8 mouse cellular contexts compared by ENCODE assay signal in genomic region chr11:120629911-120630310, GRCm38 (mm10). TPM values are rescaled to one million over a fixed set of nuclear protein-coding genes. Genes with fewer than 3 reads are reported as not detected.
DNase-seq lines count a peak whose midpoint lies in the region; ATAC-seq lines count a peak whose summit lies in the region.

No protein-coding gene starts in this region.

- 34% methylated on average over 7 of the region's 7 CpGs for WGBS in embryonic facial prominence, embryonic 15.5 days
- WGBS in limb, embryonic 12.5 days, result 54% methylated on average over 7 of the region's 7 CpGs
- WGBS in neural tube, embryonic 12.5 days, result 47% methylated on average over 7 of the region's 7 CpGs

- H3K4me1 ChIP-seq in embryonic facial prominence, embryonic 15.5 days, result peaks cover 43% of the 10 kb centered on the region
- peaks cover 34% of the 10 kb centered on the region for H3K4me1 ChIP-seq in limb, embryonic 12.5 days (replicated peaks)
- H3K4me1 ChIP-seq in neural tube, embryonic 12.5 days, result peaks cover 48% of the 10 kb centered on the region

- H3K9me3 ChIP-seq in embryonic facial prominence, embryonic 15.5 days (replicated peaks), result no peaks in the 10 kb centered on the region
- H3K9me3 ChIP-seq in limb, embryonic 12.5 days, result no peaks in the 10 kb centered on the region
- H3K9me3 ChIP-seq in neural tube, embryonic 12.5 days, result no peaks in the 10 kb centered on the region

- H3K9ac ChIP-seq in embryonic facial prominence, embryonic 15.5 days, result no peak overlapping the region
- peak overlapping the region; percentile 48; the same call in 1 of the 2 replicates for H3K9ac ChIP-seq in limb, embryonic 12.5 days (replicated peaks)
- no peak overlapping the region for H3K9ac ChIP-seq in neural tube, embryonic 12.5 days

- peaks cover 23% of the 10 kb centered on the region for H3K36me3 ChIP-seq in embryonic facial prominence, embryonic 15.5 days
- H3K36me3 ChIP-seq in limb, embryonic 12.5 days, result peaks cover 34% of the 10 kb centered on the region
- peaks cover 29% of the 10 kb centered on the region for H3K36me3 ChIP-seq in neural tube, embryonic 12.5 days

- H3K4me3 ChIP-seq in embryonic facial prominence, embryonic 15.5 days (replicated peaks), result no peak overlapping the region
- no peak overlapping the region for H3K4me3 ChIP-seq in limb, embryonic 12.5 days (replicated peaks)
- H3K4me3 ChIP-seq in neural tube, embryonic 12.5 days, result 0 out of 2 replicates have a peak overlapping the region, but pooled peaks have one; percentile 3

- H3K27ac ChIP-seq in embryonic facial prominence, embryonic 15.5 days (replicated peaks), result peak overlapping the region; percentile 65; the same call in 1 of the 2 replicates
- H3K27ac ChIP-seq in limb, embryonic 12.5 days, result peak overlapping the region; percentile 23; the same call in 1 of the 2 replicates
- H3K27ac ChIP-seq in neural tube, embryonic 12.5 days, result no peak overlapping the region

- H3K27me3 ChIP-seq in embryonic facial prominence, embryonic 15.5 days, result no peaks in the 10 kb centered on the region
- H3K27me3 ChIP-seq in limb, embryonic 12.5 days, result no peaks in the 10 kb centered on the region
- no peaks in the 10 kb centered on the region for H3K27me3 ChIP-seq in neural tube, embryonic 12.5 days (replicated peaks)

- H3K4me2 ChIP-seq in embryonic facial prominence, embryonic 15.5 days (replicated peaks), result peak overlapping the region; percentile 21
- H3K4me2 ChIP-seq in limb, embryonic 12.5 days, result peak overlapping the region; percentile 6; the same call in 1 of the 2 replicates
- peak overlapping the region; percentile 97 for H3K4me2 ChIP-seq in neural tube, embryonic 12.5 days (replicated peaks)

- no peak for ATAC-seq in embryonic facial prominence, embryonic 15.5 days (ENCODE audit: insufficient number of reproducible peaks, low FRiP score, low TSS enrichment, low read depth)
- no peak for ATAC-seq in limb, embryonic 12.5 days (ENCODE audit: insufficient number of reproducible peaks, insufficient read depth, low FRiP score, low TSS enrichment, low read depth)
- ATAC-seq in neural tube, embryonic 12.5 days (ENCODE audit: low FRiP score, low read depth), result no peak

- DNase-seq in thymus, postnatal 4 days, result peak; percentile 60
- no peak for DNase-seq in thymus, adult 18-20 months
- peak; percentile 65 for DNase-seq in heart, postnatal 4 days
- no peak for DNase-seq in frontal cortex, adult 2 months (ENCODE audit: extremely low spot score in 1 of 2, low spot score in 1 of 2)
- DNase-seq in ovary, postnatal 14 days (ENCODE audit: low spot score), result no peak

RNA-seq across cellular contexts. Expression of gene Mafg, which starts 3.5 kb away (rescaled TPM):
- polyA plus RNA-seq in embryonic facial prominence, embryonic 15.5 days (2015; fragmentation: Nextera tagmentation; extraction: Ambion mirVana), result 36.4 and 38.7 TPM in 2 replicates
- total RNA-seq in heart, postnatal 4 days (2021), result 10 to 100 TPM; 23.4 to 25.8 TPM
- 28.8 and 29.9 TPM in 2 replicates for polyA plus RNA-seq in limb, embryonic 12.5 days (2016; fragmentation: Nextera tagmentation; extraction: Ambion mirVana)
- 39.7 and 40.4 TPM in 2 replicates for polyA plus RNA-seq in neural tube, embryonic 12.5 days (2016; fragmentation: Nextera tagmentation; extraction: Ambion mirVana)
- polyA plus RNA-seq in frontal cortex, adult 2 months (2012; rRNA removed), result 79.9 and 84.5 TPM in 2 replicates

RNA-seq across cellular contexts. Expression of gene Sirt7, which starts 4.9 kb away (rescaled TPM):
- 34.7 and 35.0 TPM in 2 replicates for polyA plus RNA-seq in embryonic facial prominence, embryonic 15.5 days (2015; fragmentation: Nextera tagmentation; extraction: Ambion mirVana)
- 10 to 100 TPM; 10.2 to 11.7 TPM for total RNA-seq in heart, postnatal 4 days (2021)
- polyA plus RNA-seq in limb, embryonic 12.5 days (2016; fragmentation: Nextera tagmentation; extraction: Ambion mirVana), result 29.5 and 29.9 TPM in 2 replicates
- polyA plus RNA-seq in neural tube, embryonic 12.5 days (2016; fragmentation: Nextera tagmentation; extraction: Ambion mirVana), result 46.8 and 56.5 TPM in 2 replicates
- 99.4 and 101 TPM in 2 replicates for polyA plus RNA-seq in frontal cortex, adult 2 months (2012; rRNA removed)

RNA-seq across cellular contexts. Expression of gene Pcyt2, which starts 12.2 kb away (rescaled TPM):
- polyA plus RNA-seq in embryonic facial prominence, embryonic 15.5 days (2015; fragmentation: Nextera tagmentation; extraction: Ambion mirVana), result 141 TPM in 2 replicates
- total RNA-seq in heart, postnatal 4 days (2021), result 10 to 100 TPM; 56.8 to 58.1 TPM
- polyA plus RNA-seq in limb, embryonic 12.5 days (2016; fragmentation: Nextera tagmentation; extraction: Ambion mirVana), result 143 and 156 TPM in 2 replicates
- 151 and 155 TPM in 2 replicates for polyA plus RNA-seq in neural tube, embryonic 12.5 days (2016; fragmentation: Nextera tagmentation; extraction: Ambion mirVana)
- polyA plus RNA-seq in frontal cortex, adult 2 months (2012; rRNA removed), result 252 and 254 TPM in 2 replicates

RNA-seq across cellular contexts. Expression of gene Pycr1, which starts 13.7 kb away (rescaled TPM):
- polyA plus RNA-seq in embryonic facial prominence, embryonic 15.5 days (2015; fragmentation: Nextera tagmentation; extraction: Ambion mirVana), result 53.8 and 54.5 TPM in 2 replicates
- 1 to 10 TPM; 7.9 to 8.0 TPM for total RNA-seq in heart, postnatal 4 days (2021)
- 29.9 and 34.3 TPM in 2 replicates for polyA plus RNA-seq in limb, embryonic 12.5 days (2016; fragmentation: Nextera tagmentation; extraction: Ambion mirVana)
- 27.2 and 27.8 TPM in 2 replicates for polyA plus RNA-seq in neural tube, embryonic 12.5 days (2016; fragmentation: Nextera tagmentation; extraction: Ambion mirVana)
- 3.2 and 3.7 TPM in 2 replicates for polyA plus RNA-seq in frontal cortex, adult 2 months (2012; rRNA removed)

RNA-seq across cellular contexts. Expression of gene Myadml2, which starts 18.0 kb away (rescaled TPM):
- 1.0 and 1.6 TPM in 2 replicates for polyA plus RNA-seq in embryonic facial prominence, embryonic 15.5 days (2015; fragmentation: Nextera tagmentation; extraction: Ambion mirVana)
- total RNA-seq in heart, postnatal 4 days (2021), result 10 to 100 TPM; 26.3 to 28.1 TPM
- polyA plus RNA-seq in limb, embryonic 12.5 days (2016; fragmentation: Nextera tagmentation; extraction: Ambion mirVana), result 0.36 and 0.68 TPM in 2 replicates
- 0.81 and 1.1 TPM in 2 replicates for polyA plus RNA-seq in neural tube, embryonic 12.5 days (2016; fragmentation: Nextera tagmentation; extraction: Ambion mirVana)
- 4.7 and 5.6 TPM in 2 replicates for polyA plus RNA-seq in frontal cortex, adult 2 months (2012; rRNA removed)

Comparison
In these comparisons a context has a peak if more than half of its experiments do, and no peak if none do; other contexts are left out.
1. DNase-seq: peak in thymus, postnatal 4 days (single experiment) and heart, postnatal 4 days (single experiment); none in thymus, adult 18-20 months (0 of 2), frontal cortex, adult 2 months (0 of 2) and ovary, postnatal 14 days (single experiment).
2. H3K4me2 ChIP-seq: peak in every context shown above with its lines; median percentile 97 in neural tube, embryonic 12.5 days; 21 in embryonic facial prominence, embryonic 15.5 days; 6 in limb, embryonic 12.5 days.